Mouse (Mus musculus): ENCODE data around the gene Il27.

Gene Il27

DNA sequence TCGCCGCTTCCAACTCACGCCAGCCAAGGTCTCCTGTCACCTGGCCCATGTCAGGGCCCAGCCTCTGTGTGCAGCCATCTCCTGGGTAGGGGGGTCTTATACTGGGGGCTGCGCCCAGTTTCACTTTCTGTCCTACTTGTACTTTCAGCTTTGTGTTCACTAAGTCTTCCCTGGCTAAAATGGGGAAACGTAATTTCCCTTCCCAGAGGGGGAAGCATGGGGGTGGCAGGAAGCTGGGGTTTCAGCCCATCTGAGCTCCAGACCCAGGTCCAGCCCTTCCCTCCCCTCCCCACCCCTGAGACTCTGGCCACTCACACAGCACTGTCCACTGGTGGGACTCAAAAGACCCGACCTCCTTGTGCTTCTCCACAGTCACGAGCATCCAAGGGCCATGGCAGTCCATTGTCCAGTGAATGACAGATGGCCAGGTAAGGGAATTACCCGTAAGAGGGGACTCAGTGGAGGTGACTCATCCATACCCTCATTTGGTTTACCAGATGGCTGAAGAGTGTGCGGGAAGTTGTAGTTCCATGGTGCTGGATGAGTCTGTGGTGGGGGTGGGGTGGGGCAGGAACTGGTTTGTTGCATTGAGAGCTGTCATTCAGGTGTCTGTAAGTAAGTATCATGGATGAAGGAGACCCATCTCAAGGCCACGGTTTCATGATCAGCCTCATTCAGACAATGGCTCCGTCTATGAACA, at the start of gene Il27:
Il27 (minus strand) TSS at position 80 of the 700 bp plus-strand sequence.
- in situ Hi-C loops (cut with MboI, MseI) = no loop called here

DNA sequence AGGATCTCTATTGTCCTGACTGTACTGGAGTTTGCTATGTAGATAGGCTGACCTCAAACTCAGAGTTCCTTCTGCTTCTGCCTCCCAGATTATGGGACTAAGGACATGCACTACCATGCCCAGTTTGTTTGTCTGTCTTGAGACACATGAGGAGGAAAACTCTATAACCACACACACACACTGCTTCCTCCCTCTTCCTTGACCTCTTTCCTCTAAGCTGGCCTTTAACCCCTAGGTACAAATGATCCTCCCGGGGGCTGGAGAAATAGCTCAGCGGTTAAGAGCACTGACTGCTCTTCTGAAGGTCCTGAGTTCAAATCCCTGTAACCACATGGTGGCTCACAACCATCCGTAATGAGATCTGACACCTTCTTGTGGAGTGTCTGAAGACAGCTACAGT, 49.6 kb upstream of the Il27 start:
- in situ Hi-C loops (cut with MboI, MseI) = loop anchor here (5.0 kb wide), 1 partner anchor 43 kb away; no protein-coding TSS in a partner anchor

DNA sequence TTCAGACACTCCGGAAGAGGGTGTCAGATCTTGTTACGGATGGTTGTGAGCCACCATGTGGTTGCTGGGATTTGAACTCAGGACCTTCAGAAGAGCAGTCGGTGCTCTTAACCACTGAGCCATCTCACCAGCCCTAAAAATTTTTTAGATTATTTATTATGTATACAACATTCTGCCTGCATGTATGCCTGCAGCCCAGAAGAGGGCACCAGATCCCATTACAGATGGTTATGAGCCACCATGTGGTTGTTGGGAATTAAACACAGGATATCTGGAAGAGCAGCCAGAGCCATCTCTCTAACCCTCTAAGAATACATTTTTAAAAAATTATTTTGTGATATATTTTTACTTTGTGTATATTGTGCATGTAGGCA, 48.5 kb upstream of the Il27 start:
- in situ Hi-C loops (cut with MboI, MseI) = loop anchor here (5.0 kb wide), 1 partner anchor 44 kb away; no protein-coding TSS in a partner anchor

DNA sequence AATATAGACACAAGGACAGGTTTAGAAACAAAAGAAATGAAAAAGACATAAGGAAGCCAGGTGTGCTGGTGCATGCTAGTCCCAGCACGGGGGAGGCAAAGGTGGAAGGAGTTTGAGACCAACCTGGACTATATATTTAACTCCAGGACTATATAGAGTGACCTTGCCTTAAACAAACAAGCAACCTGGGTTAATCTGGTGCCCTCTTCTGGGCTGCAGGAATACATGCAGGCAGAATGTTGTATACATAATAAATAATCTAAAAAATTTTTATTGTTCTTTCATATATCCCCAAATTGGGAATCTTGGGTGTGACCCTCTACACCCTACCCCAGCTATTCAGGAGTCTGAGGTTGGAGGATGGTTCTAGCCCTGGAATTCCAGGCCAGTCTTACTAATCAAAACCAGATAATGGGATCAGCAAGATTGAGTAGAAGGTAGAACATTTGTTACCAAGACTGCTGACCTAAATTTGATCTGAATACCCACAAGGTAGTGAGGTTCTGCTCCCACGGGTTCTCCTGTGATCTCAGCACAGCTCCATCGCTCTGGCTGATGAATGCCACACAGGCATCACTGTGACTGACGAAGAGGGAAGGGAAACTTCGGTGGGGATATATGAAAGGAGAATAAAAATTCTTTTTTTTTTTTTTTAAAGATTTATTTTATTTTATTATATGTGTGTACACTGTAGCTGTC, 48.0 kb upstream of the Il27 start:
- in situ Hi-C loops (cut with MboI, MseI) = loop anchor here (5.0 kb wide), 1 partner anchor 45 kb away; no protein-coding TSS in a partner anchor

DNA sequence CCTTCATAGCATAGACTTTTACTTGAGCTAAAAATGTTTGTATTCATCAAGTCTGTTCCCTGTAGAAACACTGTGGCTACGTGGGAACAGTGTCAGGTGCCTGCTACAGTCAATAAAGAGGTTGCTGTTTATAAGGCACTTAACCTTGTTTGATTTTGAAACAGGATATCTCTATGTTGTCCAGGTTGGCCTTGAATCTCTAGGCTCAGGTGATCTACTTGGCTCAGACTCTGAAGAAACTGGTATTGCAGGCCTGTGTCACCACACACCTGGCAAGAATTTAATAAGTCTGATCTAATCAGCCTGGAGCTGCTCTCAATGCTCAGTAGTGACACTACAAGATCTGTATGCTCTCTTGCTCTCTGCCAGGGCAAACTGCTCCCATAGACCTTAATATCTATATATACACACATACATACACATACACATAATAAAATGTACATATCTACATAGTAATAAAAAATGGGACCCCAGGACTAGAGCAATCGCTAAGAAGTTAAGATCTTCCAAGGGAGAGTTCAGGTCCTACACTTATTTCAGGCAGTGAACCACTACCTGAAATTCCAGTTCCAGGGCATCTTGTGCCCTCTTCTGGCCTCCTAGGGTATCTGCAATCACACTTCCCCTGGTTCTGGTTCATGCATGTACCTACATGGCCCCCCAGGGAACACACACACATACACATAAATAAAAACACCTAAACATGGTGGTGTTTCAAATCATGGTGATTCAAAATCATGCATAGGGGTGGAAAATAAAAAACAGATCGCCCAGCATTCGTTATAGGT, 42.2 kb upstream of the Il27 start:
- in situ Hi-C loops (cut with MboI, MseI) = loop anchor here (5.0 kb wide), 1 partner anchor 60 kb away; no protein-coding TSS in a partner anchor

DNA sequence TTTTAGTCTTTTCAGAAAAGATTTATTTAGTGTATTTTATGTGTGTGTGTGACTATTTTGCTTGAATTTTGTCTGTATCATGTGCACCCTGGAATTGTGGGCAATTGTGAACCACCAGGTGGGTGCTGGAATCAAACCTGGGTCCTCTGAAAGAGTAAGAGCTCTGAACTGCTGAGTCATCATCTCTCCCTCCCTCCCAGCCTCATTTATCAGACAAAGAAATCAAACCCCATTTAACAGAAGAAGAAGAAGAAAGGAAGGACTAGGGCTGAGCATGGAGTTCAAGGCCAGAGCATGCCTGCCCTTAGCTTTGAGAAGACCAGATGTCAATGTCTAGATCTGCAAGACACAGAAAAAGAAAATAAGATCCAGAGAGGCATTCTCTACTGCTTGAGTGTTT, 40.6 kb upstream of the Il27 start:
- in situ Hi-C loops (cut with MboI, MseI) = loop anchor here (5.0 kb wide), 1 partner anchor 58 kb away; no protein-coding TSS in a partner anchor

DNA sequence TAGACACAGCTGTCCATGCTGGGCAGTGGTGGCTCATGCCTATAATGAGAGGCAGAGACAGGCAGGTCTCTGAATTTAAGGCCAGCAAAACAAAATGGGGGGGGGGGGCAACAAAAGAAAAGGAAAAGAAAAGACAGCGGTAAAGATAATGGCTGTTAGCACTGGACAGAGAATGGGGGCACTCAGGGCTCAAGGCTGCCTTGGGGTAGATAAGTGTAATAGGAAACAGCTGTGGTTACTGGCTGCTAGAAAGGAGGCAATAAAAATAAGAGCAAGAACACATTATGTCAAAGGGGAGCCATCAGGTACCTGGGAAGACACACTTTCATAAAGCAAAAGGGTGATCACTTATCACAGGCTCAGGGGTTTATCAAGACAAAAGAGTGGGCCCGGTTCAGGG, 37.7 kb upstream of the Il27 start:
- in situ Hi-C loops (cut with MboI, MseI) = no loop called here

DNA sequence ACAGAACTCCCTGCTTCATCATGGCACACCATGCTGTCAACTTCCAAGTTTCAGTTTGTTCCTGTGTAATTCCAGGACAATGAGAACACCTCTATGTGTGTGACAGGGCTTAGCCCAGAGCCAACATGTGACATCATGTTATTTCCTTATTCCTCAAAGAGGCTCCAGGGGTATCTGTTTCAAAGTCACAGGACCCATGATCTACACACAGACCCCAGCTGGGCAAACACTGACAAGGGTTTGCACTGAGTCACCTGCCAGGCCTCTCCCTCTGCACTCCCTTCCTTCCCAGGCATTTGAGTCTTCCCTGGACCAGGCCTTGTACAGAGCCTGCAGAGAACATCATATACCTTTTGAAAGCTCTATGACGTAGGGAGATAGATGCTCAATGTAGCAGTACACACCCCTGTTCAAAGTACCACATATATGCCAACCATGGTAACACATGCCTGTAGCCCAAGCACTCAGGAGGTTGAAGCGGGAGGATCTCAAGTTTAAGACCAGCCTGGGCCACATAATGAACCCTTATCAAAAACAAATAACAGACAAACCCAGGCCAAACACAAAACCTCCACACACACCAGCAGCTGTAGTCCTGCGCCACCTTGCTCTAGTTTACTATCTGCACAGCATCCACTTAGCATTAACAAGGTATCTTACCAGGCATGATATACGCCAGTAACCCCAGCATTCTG, 36.2 kb upstream of the Il27 start, which contains the start of gene Nupr1:
Nupr1 (minus strand) TSS at position 38 of the 695 bp plus-strand sequence.
- in situ Hi-C loops (cut with MboI, MseI) = no loop called here

DNA sequence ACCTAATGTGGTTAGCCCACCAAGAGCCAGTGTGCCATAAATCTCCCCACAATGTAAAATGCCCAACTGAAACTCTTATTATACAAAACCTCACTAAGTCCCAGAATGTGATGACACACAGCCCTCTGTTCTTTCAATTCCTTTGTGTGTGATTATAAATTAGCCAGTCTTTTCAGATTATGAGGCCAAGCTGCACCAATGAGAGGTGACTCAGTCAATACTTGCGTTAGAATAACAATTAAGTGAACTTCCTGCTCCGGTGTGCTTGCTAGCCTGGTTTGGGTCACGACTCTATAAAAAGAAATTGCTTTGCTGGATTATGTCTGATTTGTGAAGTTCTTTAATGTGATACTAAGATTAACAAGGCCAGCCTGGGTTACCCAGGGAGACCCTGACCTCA, 35.2 kb upstream of the Il27 start:
- in situ Hi-C loops (cut with MboI, MseI) = no loop called here

DNA sequence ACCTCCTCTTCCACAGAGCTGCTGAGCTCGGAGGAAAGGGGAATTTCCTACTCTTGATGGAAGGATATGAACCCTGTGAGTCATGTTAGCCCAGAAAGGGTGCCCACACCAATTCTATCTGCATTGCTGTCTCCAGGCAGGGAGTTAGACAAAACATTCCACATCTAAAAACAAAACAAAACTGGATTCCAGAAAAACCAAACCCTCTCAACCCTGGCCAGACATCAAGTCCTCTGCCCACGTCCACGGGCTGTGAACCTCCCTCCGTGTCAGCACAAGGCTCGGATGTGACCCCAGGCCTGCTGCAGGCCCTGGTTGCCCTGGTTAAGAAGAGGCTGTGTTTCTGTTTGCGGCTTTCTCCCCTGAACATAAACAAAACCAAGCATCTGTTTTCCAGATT, 33.4 kb upstream of the Il27 start:
- in situ Hi-C loops (cut with MboI, MseI) = no loop called here

DNA sequence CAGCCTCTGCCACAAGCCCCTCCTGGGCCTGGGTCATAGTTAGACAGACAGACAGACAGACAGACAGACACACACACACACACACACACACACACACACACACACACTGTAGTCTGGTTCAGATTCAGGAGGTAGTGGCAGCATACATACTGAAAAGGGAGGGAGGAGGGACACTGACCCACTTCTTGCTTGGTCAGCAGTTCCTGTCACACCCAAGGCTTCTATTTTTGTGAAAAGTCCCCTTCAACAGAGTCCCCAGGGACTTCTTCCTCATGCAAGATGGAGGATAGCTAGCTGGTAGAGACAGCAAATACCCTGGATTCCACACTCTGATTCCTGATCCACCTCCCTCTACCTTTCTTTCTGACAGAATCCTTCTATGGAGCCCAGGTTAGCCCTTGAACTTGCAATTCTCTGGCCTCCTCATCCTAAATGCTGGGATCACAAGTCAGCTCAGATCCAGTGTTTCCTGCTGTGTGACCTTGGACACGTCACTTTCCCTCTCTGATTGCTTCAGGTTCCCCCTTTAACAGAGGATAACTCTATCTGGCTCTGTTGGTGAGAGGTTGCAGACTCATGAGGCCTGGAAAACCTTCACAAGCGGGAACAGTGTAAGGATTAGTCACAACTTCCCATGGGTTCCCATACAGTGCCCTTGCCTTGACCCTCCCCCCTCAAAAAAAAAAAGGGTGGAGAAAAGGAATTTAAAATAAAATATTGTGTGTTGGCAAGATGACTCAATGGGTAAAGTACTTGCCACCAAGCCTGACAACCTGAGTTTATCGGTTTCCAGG, 31.3 kb upstream of the Il27 start:
- in situ Hi-C loops (cut with MboI, MseI) = no loop called here

DNA sequence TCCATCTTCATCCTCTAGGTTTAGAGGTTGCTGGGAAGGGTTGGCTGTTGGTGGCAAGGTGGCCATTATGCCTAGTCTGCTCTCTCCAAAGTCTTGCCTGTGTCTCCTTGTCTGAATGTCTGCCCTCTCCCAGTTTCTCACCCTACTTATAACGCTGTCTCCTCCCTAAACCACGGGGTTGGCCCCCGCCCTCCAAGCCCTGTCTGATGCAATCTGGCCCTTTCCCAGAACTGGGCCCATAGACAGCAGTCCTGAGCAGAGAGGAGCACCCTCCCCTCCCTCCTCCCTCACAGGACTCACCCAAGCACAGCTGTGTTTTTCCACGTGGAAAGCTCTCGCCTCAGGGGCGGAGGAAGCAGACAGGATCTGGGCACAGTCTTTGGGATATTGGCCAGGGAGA, 30.6 kb upstream of the Il27 start:
- in situ Hi-C loops (cut with MboI, MseI) = no loop called here

DNA sequence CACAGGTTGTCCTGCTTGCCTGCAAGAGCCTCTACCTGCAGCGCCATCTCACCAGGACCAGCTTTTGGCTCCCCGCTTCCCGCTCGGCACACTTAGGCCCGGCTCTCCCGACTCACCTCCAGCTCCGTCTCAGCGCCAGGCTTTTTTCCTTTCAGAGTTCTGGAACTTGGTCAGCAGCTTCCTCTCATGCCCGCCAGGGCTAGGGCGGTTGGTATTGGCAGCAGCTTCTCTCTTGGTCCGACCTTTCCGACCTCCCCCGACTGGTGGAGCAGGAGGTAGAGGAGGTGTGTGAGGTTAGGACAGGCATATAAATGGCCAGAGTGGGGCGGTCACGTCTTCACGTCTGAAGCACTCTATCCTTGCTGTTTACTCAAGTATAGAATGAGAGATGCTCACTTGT, 30.0 kb upstream of the Il27 start:
- in situ Hi-C loops (cut with MboI, MseI) = no loop called here

DNA sequence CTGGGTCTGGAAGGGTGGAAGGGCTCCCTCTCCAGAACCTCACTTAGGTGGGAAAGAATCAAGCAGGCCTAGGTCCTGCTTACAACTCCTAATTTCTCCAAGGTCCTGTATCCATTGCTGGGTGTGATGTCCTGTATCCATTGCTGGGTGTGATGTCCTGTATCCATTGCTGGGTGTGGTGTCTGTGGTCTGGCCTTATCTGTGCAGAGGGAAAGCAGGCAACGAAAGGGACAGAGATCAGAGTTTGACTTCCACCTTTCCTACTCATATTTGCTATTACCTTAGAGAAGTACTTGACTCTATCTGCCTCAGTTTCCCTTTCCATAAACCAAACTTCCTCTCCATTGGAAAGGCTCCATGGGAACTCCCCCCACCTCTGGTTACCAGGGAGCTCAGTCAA, 28.6 kb upstream of the Il27 start:
- in situ Hi-C loops (cut with MboI, MseI) = no loop called here

DNA sequence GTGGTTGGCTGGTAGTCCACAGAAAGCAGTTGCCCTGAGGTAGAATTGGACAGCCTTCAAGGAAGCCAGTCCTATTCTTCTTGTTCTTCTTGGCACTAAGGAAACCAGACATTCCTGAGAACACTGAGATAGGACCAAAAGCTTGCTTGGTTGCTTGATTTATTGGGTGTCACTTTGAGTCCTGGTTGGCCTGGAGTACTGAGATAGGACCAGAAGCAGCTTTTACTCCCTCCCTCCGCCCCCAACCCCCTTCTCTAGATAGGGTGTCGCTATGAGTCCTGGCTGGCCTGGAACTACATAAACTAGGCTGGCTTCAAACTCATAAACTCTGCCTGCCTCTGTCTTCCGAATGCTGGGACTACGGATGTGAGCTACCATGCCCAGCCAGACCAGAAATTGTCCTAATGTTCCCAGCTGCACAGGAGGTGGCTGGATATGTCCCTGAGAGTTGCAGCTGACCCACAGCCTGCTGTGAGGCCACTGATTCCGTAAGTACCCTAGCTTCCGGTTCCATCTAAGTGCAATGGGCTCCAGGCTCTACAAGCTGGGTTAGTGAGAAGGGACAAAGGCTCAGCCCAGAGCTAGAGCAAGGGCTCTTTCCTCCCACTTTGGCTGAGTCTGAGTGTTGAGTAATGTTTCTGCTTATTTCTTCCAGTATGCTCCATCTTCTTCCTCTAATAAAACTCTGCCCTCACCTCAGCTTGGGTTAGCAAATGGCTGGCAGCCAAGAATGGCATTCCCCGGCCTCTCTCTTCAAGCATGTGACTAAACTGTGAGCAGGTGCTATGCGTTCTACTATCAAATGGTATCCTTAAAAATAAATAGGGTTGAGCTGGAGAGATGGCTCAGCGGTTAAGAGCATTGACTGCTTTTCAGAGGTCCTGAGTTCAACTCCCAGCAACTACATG, 27.0 kb upstream of the Il27 start:
- in situ Hi-C loops (cut with MboI, MseI) = no loop called here

DNA sequence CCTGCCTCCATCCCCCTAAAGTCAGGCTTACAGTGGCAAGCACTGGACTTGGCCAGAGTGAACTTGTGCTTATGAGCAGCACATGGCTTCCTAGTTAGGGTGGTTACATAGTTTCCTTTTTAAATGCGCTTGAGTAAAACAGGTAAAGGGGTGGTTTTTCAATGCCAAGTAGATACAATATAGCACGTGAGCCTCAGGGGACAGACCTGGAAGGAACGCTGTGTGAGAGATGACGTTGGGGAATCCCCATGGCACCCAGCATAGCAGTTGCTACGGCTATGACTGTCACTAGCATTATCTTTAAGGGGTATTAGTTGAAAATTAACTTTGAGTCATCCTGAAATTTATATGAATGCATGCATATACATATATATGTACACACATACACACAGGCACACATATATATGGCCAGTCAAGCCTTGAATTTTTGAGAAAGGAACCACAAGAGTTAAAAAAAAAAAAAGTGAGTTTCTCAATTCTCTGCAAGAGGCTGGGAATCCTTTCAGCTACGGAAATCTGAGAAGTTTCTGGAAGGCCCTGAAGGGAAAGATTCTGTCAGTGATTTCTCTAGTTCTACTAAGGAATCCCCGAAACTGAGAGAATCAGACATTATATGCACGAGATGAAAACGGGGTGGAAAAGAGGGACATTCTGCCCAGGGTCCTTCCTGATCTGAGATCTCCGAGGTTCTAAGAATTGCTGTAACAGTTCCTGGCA, 25.0 kb upstream of the Il27 start:
- in situ Hi-C loops (cut with MboI, MseI) = no loop called here

DNA sequence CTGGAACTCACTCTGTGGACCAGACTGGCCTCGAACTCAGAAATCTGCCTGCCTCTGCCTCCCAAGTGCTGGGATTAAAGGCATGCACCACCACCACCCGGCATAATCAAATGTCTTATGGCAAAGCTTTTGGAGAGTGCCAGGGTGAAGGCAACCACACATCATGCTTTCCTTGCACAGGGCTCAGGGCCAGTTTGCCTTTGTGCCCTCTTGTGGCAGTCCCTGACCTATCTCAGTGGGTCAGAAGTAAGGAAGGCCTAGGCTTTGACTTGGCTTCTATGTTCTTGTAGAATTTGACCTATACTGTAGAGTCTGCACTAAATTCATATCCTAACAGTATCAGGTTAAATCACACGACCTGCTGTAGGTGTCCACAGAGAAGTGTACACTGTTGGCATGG, 22.0 kb upstream of the Il27 start:
- in situ Hi-C loops (cut with MboI, MseI) = no loop called here

DNA sequence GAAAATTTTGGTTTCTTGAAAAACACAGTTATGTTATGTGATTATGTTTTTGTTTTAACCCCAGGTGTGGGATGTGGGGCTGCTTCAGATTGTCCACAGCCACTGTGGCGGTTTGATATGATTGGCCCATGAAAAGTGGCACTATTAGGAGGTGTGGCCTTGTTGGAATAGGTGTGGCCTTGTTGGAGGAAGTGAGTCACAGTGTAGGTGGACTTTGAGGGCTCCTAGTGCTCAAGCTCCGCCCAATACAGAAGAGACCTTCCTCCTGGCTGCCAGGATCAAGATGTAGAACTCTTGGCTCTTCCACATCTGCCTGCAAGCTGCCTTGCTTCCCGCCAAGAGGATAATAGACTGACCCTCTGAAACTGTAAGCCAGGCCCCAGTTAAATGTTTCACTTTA, 18.0 kb upstream of the Il27 start:
- in situ Hi-C loops (cut with MboI, MseI) = no loop called here

DNA sequence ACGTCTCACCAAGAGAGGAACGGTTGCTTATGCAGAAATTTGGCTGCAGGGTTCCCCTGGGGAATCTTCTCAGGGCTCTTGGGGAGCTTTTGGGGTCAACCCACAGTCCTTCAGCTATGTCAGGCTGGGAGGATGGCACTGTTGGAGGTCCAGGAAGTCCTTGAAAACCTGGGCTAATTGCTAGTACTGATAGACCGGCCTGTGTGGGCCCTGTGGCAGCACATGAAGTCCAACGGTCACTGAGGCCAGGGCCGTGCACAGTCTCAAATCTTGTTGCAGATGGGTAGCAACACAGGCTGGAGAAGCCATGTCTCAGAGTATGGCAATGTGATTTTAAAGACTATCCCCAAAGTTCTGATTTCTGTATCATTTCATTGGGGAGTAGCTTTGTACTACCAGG, 13.1 kb upstream of the Il27 start:
- in situ Hi-C loops (cut with MboI, MseI) = no loop called here
